Mouse (Mus musculus) thymus, postnatal 25 days (tissue): ENCODE results near the gene B3gnt2.
"Not testable (repeated sequence)": the region's sequence is repeated elsewhere in the genome, so short reads cannot be mapped to it uniquely, and the experiment has no call there.

Experiments
- DNase-seq: peaks from one replicate; pipeline ENCODE4 v3.0.0; 2022

The B3gnt2 gene

GRCm38 (mm10) chr11:22763556-22764295, 97.0 kb downstream of the B3gnt2 start:
- no peak for DNase-seq

DNA sequence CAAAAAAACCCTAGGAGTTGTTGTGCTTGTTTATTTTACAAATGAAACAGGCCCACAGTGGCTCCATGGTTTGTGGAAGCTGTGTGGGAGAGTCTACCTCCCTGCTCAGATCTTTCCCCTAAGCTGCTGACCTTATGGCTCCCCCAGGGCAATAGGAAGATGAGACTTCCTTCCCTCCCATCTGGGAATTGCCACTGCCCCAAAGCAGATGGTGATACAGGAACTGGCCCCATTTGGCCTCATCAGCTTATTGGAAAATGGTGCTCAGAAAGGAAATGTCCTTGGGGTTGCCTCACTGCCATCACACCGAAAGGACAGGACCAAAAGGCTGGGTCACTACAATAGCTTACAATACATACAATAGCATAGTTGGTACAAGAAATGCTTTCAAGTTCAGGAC, 97.7 kb downstream of the B3gnt2 start:
- DNase-seq: no peak

GRCm38 (mm10) chr11:22762236-22762927, 98.4 kb downstream of the B3gnt2 start:
- peak; percentile 66 for DNase-seq

GRCm38 (mm10) chr11:22759783-22760182, 101.0 kb downstream of the B3gnt2 start:
- no peak for DNase-seq

- DNase-seq: no peak
These were observed 104.4 kb downstream of the B3gnt2 start for GRCm38 (mm10) chr11:22756168-22756980.

GRCm38 (mm10) chr11:22755180-22755579, 105.6 kb downstream of the B3gnt2 start:
- DNase-seq: peak; percentile 22

- DNase-seq: no peak
These were observed 108.2 kb downstream of the B3gnt2 start for GRCm38 (mm10) chr11:22752596-22752995.

- no peak for DNase-seq
These were observed 109.2 kb downstream of the B3gnt2 start for GRCm38 (mm10) chr11:22751592-22751991.

GRCm38 (mm10) chr11:22747406-22747805, 113.4 kb downstream of the B3gnt2 start:
- DNase-seq: no peak

DNA sequence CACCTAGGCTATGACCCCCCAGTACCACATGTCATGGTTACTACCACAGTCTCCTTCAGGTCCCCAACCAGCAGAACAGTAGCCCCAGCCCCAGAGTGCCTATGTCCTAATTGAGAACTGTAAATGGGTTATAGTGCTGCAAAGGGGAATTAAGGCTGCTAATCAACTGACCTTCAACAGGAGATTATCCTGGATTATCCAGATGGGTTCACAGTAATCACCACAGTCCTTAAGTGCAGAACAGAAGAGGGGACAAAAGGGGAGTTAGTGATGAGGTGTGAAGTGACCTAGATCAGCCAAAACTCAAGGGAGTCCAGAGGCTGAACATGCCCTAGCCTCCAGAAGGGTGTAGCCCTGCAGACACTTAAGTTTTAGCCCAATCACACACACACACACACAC, 115.4 kb downstream of the B3gnt2 start:
- DNase-seq: no peak

DNA sequence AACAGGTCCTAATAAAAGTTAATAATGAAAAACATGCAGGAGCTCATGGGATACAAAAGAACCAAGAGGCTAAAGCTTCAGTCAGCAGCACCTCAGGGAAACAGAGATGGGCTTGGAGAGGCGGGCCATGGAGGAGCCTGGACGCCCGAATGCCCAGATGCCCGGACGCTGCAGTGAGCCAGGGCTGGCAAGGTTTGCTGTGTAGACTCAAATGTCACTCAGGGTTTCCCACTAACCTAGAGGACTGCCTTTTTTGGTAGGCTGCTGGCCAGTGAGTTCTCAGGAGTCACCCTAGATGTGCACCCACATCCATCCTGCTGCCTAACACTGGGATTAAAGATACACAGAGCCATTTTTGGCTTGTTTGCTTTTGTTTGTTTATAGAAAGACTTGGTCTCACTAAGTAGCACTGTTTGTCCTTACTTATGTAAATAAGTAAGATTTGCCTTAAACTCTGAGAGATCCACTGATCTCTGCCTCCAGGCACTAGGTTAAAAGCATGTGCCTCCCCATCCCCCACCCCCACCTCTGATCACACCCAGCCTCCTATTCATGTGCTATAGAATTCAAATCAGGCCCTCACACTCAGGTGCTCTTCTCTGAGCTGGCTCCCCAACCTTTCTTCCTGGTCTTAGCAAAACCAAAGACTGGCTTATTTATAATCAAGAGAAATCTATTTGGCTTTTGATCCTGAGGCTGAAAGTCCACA, 117.0 kb downstream of the B3gnt2 start:
- DNase-seq: no peak

- no peak for DNase-seq
These were observed 118.6 kb downstream of the B3gnt2 start for GRCm38 (mm10) chr11:22741998-22742626.

- DNase-seq: no peak
These were observed 119.3 kb downstream of the B3gnt2 start for GRCm38 (mm10) chr11:22741436-22741835.

DNA sequence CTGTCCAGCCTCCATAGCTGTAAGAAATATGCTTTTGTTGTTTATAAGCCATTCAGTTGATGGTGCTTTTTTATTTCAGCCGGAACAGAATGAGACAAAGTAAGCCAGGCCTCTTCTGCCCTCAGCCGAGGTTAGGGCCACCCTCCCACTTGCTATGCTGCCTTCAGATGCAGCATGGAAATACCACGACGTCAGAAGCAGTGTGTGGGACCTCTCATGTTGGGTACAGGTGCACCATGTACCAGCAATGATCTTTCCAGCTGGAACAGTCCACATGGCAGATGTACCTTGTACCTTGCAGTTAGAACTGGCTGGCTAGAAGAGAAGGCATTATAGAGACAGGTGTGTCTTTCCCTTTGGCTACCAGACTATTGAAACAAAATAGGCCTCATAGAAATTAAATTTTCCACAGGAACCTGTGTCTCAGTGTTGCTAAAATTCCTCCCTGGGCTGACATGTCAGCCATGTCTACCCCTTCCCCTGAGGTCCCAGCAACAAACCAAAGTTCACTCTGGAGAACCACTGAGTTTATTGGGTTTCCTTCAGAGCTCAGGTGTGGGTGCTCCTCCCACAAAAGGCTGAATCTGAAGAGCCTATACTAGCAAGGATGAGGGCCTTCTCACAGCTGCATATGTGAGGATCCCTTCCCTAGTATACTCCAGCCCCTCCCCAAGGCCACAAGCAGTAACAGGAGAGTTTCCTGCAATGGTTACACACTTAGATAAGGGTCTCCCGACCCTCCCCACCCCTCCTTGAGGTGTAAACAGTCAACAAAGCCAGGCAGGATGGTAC, 121.1 kb downstream of the B3gnt2 start:
- no peak for DNase-seq

GRCm38 (mm10) chr11:22736521-22737225, 124.1 kb downstream of the B3gnt2 start:
- DNase-seq: no peak

DNA sequence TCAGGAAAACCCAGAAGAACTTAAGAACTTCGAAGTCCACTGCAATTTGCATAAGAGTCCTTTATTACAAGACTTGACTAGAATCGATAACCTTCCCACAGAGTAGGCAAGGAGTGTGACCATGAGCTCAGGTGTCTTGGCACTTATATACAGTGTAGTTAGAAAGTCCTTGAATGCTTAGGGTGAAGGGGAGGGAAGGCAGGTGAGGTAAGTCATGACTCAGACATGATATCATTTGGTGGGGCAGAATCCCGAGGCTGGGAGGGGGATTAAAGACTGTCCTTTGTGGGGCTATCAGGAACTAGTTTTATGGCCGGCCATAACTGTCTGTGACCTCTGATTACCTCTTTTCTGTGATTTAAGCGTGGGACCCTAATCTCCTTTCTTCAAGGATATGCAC, 125.6 kb downstream of the B3gnt2 start:
- DNase-seq: not testable (repeated sequence)

DNA sequence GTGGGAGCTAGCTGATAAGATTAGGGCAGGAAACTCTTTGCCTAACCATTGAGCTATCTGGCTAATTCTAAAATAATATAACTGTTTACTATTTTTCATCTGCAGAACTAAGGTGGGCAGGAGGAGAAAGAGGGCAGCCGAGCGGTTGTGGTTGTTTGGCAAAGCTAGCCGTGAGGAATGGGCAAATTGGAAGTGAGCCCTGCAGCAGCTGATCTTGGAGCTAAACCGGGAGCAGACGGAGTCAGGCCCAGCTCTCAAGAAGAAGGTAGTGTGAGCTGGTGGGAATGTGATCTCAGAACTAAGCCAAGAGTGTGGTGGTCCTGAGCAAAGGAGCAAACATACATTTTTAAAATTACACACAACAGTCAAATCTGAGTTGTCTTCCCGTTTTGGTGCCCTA, 126.8 kb downstream of the B3gnt2 start:
- no peak for DNase-seq

GRCm38 (mm10) chr11:22732907-22733306, 127.9 kb downstream of the B3gnt2 start:
- DNase-seq: no peak

DNA sequence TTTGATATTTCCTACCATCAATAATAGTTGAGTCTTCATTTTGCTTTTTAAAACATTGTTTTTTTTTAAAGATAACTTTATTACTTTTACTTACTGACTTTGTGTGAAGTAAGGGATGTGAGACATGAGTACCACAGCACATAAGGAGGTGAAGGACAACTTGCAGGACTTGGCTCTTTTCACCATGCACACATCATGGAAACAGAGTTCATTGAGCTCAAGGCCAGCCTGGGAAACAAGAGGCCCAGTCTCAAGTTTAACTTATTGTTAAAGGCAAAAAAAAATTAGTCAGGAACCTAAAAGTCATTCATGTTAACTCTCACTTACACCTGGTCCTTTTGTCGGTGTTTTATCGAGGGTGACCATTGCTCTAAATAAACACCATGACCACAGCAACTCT, 137.7 kb downstream of the B3gnt2 start:
- no peak for DNase-seq

DNA sequence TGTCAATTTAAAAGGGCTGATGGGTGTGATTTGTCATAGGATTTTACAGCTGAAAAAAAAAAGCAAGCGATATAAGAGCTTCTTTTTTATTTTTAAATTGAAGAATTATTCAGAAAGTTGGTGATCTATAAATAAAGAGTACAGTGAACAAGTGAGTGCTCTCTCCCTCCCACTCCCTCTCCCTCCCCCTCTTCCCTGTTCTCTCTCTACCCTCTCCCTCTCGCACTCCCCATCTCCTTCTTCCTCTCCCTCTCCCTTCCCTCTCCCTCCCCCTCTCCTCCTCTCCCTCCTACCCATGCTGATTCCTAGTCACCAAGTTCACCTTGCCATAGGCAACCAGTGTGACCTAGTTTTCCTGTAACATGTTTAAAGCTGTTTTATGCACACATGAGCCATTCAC, 140.7 kb downstream of the B3gnt2 start:
- DNase-seq: no peak

GRCm38 (mm10) chr11:22719570-22719969, 141.2 kb downstream of the B3gnt2 start:
- DNase-seq: no peak
